Mouse (Mus musculus) brain, embryonic 14.5 days (tissue): Measurements from ENCODE around the gene Rmnd5b.

ENCODE experiments used
- CTCF ChIP-seq: fragments of 200-500 bp; IDR thresholded peaks from 2 replicates; pipeline ENCODE4 v1.5.1; 2012; ENCODE audit warnings: inconsistent platforms, mild to moderate bottlenecking, moderate library complexity, borderline replicate concordance; ENCODE audit not compliant: insufficient read depth, insufficient read length; ENCODE audit errors: extremely low read depth
- POLR2A ChIP-seq: fragments of 200-500 bp; IDR thresholded peaks from 2 replicates; pipeline ENCODE4 v1.6.1; 2012; ENCODE audit warnings: mild to moderate bottlenecking, inconsistent platforms, borderline replicate concordance; ENCODE audit not compliant: poor library complexity, insufficient read depth, insufficient read length, severe bottlenecking; ENCODE audit errors: extremely low read depth

DNA sequence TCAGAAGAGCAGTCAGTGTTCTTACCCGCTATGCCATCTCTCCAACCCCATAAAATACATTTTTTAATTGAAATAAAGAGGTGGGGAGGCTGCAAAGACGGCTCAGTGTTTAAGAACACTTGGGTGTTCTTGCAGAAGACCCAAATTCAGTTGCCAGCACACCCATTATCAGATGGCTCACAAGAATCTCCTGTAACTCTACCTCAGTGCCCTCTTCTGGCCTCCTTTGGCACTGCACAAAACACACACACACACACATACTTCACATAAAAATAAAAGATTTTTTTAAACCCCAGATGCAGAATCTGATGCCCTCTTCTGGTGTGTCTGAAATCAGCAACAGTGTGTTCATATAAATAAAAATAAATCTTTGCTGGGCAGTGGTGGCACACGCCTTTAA lies 46.9 kb downstream of the Rmnd5b start:
- TF ChIP-seq CTCF: peak; percentile 18; the same call in 1 of the 2 replicates
- no peak for TF ChIP-seq POLR2A
